Mouse (Mus musculus) left cerebral cortex, postnatal 36 days (tissue): Measurements from ENCODE around the gene A530016L24Rik. TPM values are rescaled to one million over a fixed set of nuclear protein-coding genes. Genes with fewer than 3 reads are reported as not detected.

Experiments
- DNase-seq, 2 experiments: peaks; one replicate each; pipeline ENCODE4 v3.0.0; 2021 to 2022; ENCODE audit warnings: low spot score in 2 of 2, mixed read lengths in 1 of 2
- intact Hi-C: fragments of 180-260 bp; cut with DNase I; formaldehyde crosslinking; loops from one replicate; pipeline ENCODE4 v1.15.1; 2025
- total RNA-seq, 2 experiments: library from RNA; stranded (reverse); gene quantifications; 2 replicates each; pipeline ENCODE4 v1.2.3; 2021

A530016L24Rik gene
- total RNA-seq, 2 experiments from 2014 or later = 0.22 TPM; not detected in 1

GRCm38 (mm10) chr12:112542920-112543300 lies 53.7 kb downstream of the A530016L24Rik start:
- intact Hi-C loops = loop anchor here (1.0 to 2.0 kb wide), 2 partner anchors 400 to 430 kb away; no protein-coding TSS in a partner anchor
- DNase-seq = peak; percentile 85 to 88

GRCm38 (mm10) chr12:112543941-112544340 lies 54.7 kb downstream of the A530016L24Rik start:
- intact Hi-C loops = loop anchor here (1.0 to 2.0 kb wide), 2 partner anchors 401 to 431 kb away; no protein-coding TSS in a partner anchor
- DNase-seq = no peak

- intact Hi-C loops = no loop called here
- DNase-seq = no peak
These were observed 55.9 kb downstream of the A530016L24Rik start for GRCm38 (mm10) chr12:112544946-112545701.

GRCm38 (mm10) chr12:112546110-112546509 lies 56.9 kb downstream of the A530016L24Rik start:
- intact Hi-C loops = no loop called here

GRCm38 (mm10) chr12:112549287-112549686 lies 60.0 kb downstream of the A530016L24Rik start:
- no peak for DNase-seq
- intact Hi-C loops = no loop called here

More at GRCm38 (mm10) chr12:112546110-112546509, 56.9 kb downstream of the A530016L24Rik start:
- no peak for DNase-seq

Other genes with a start within 250 kb of the A530016L24Rik start
- 100 to 1,000 TPM; 120 to 140 TPM for gene Tmem179, start 27.3 kb downstream of the A530016L24Rik start, total RNA-seq
- gene Inf2, start 99.3 kb downstream of the A530016L24Rik start, total RNA-seq = 100 to 1,000 TPM; 128 to 143 TPM
- gene Adssl1, start 130.6 kb downstream of the A530016L24Rik start, total RNA-seq = 10 to 100 TPM; 14.3 to 25.8 TPM
- 10 to 100 TPM; 17.8 to 23.0 TPM for gene Siva1, start 155.2 kb downstream of the A530016L24Rik start, total RNA-seq
- gene Akt1, start 185.4 kb downstream of the A530016L24Rik start, total RNA-seq = 100 to 1,000 TPM; 143 to 162 TPM
- under 1 TPM; 0.70 to 0.81 TPM for gene Zbtb42, start 189.4 kb downstream of the A530016L24Rik start, total RNA-seq
- 100 to 1,000 TPM; 258 to 267 TPM for gene Cep170b, start 231.0 kb downstream of the A530016L24Rik start, total RNA-seq